Mouse (Mus musculus) cerebellum, adult (tissue): ENCODE data around the gene Cyp46a1.

Experiments used
- ATAC-seq: cut with Nextera tagmentation; 2 replicates; pipeline ENCODE4 v1.9.2; 2017; ENCODE audit warnings: mild to moderate bottlenecking, moderate library complexity, mixed read lengths; ENCODE audit not compliant: insufficient number of reproducible peaks, low FRiP score, low TSS enrichment

The Cyp46a1 gene

GRCm38 (mm10) chr12:108333895-108334445, at the start of gene Cyp46a1:
Gene Cyp46a1 (plus strand): TSS chr12:108334381.
- peak; percentile 76 for ATAC-seq

- no peak for ATAC-seq
These were observed 49.5 kb upstream of the Cyp46a1 start for GRCm38 (mm10) chr12:108284455-108285224.

GRCm38 (mm10) chr12:108285225-108286011, 48.8 kb upstream of the Cyp46a1 start:
- ATAC-seq: no peak

- no peak for ATAC-seq
These were observed 47.8 kb upstream of the Cyp46a1 start for GRCm38 (mm10) chr12:108286381-108286780.

- peak; percentile 67; the same call in 1 of the 2 replicates for ATAC-seq
These were observed 47.2 kb upstream of the Cyp46a1 start for GRCm38 (mm10) chr12:108287011-108287410.

- no peak for ATAC-seq
These were observed 45.9 kb upstream of the Cyp46a1 start for GRCm38 (mm10) chr12:108288127-108288880.

- no peak for ATAC-seq
These were observed 41.8 kb upstream of the Cyp46a1 start for GRCm38 (mm10) chr12:108292419-108292818.

GRCm38 (mm10) chr12:108292957-108293356, 41.2 kb upstream of the Cyp46a1 start:
- peak; percentile 62; the same call in 1 of the 2 replicates for ATAC-seq

- ATAC-seq: no peak
These were observed 39.6 kb upstream of the Cyp46a1 start for GRCm38 (mm10) chr12:108294620-108295019.

- no peak for ATAC-seq
These were observed 37.1 kb upstream of the Cyp46a1 start for GRCm38 (mm10) chr12:108297033-108297432.

GRCm38 (mm10) chr12:108301006-108301405, 33.2 kb upstream of the Cyp46a1 start:
- no peak for ATAC-seq

- ATAC-seq: no peak
These were observed 30.3 kb upstream of the Cyp46a1 start for GRCm38 (mm10) chr12:108303778-108304365.

- ATAC-seq: no peak
These were observed 29.0 kb upstream of the Cyp46a1 start for GRCm38 (mm10) chr12:108305172-108305571.

GRCm38 (mm10) chr12:108305812-108306794, 28.1 kb upstream of the Cyp46a1 start, which contains the start of gene Hhipl1:
Gene Hhipl1 (plus strand): TSS chr12:108306270.
- no peak for ATAC-seq

- no peak for ATAC-seq
These were observed 26.6 kb upstream of the Cyp46a1 start for GRCm38 (mm10) chr12:108307553-108307952.

- ATAC-seq: no peak
These were observed 25.8 kb upstream of the Cyp46a1 start for GRCm38 (mm10) chr12:108308363-108308856.

GRCm38 (mm10) chr12:108309116-108309794, 24.9 kb upstream of the Cyp46a1 start:
- ATAC-seq: no peak

- no peak for ATAC-seq
These were observed 24.1 kb upstream of the Cyp46a1 start for GRCm38 (mm10) chr12:108310041-108310440.
